Mouse (Mus musculus) lung, postnatal 0 days (tissue): ENCODE results near the gene Rbbp8nl.

Experiments used
- CTCF ChIP-seq: IDR thresholded peaks from 2 replicates; pipeline ENCODE4 v1.5.1; 2016; ENCODE audit warnings: antibody characterized with exemption, mild to moderate bottlenecking
- EP300 ChIP-seq: IDR thresholded peaks from 2 replicates; pipeline ENCODE4 v1.6.1; 2016; ENCODE audit warnings: antibody characterized with exemption, mild to moderate bottlenecking, control low read depth

- TF ChIP-seq CTCF (no peak), EP300 (no peak)
Observed at GRCm38 (mm10) chr2:180228060-180228458, 61.6 kb downstream of the Rbbp8nl start.
